Mouse (Mus musculus): ENCODE measurements at regions not wholly inside any gene's neighbourhood (a gene's known extent, or its start where the extent isn't known, plus 50 kb on each side); places are given as distances from the start of the nearest gene placed in this dataset.

DNA sequence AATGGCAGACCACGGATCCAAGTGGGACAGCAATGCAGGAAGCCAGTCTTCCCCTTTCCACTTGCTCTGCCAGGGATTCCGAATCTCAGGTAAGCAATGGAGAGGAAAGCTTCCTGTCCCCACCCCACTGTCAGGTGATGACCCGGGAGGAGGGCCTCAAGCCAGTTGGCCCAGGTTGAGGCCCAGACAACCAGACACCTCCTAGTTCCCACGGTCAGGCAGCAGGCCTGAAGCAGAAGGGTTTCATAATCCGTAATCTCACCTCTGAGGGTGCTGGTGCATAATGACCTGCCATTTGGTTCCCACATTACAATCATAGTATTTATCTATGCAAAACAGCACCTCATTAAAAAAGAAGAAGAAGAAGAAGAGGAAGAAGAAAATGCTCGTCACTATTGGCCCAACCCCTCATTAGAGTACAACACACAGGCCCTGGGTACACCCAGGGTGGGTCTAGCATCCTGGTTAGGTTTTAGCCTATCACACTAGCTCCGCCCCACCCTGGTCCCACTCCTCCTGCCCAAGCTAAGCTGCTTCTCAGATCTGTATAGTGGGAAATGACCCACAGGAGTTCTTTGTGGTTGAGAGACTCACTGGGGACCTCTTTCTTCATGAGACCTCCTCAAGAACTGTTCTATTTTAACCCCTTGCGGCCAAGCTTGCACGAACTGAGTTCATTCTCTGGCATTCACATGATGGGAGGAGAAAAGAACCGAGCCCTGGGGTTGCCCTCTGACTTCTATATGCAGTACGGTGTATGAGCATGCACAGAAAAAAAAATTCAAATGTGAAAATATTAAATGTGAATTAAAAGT, 71.1 kb downstream of the Zfp36l1 start:
- no peak for TF ChIP-seq CTCF (IDR thresholded peaks at IDR 0.05)
- H3K4me1 ChIP-seq (ENCODE audit: insufficient read depth, low read depth, low read length), result no peaks in the 10 kb centered on the region
- no peak overlapping the region for H3K4me3 ChIP-seq (ENCODE audit: low read depth, low read length)
- no peaks in the 10 kb centered on the region for H3K27me3 ChIP-seq (replicated peaks; ENCODE audit: insufficient read depth, low read length)
- H3K4me2 ChIP-seq (replicated peaks; ENCODE audit: low read depth, low read length), result no peak overlapping the region
- no peak overlapping the region for H3K9ac ChIP-seq (replicated peaks; ENCODE audit: low read depth)
- DNase-seq (ENCODE audit: low spot score), result no peak
- no peaks in the 10 kb centered on the region for H3K36me3 ChIP-seq (ENCODE audit: insufficient read depth, low read length)
- no peaks in the 10 kb centered on the region for H3K9me3 ChIP-seq (ENCODE audit: low read length)
- 83% methylated on average over 11 of the region's 11 CpGs for WGBS
- H3K27ac ChIP-seq (ENCODE audit: low read length), result no peak overlapping the region
- no peak for ATAC-seq

DNA sequence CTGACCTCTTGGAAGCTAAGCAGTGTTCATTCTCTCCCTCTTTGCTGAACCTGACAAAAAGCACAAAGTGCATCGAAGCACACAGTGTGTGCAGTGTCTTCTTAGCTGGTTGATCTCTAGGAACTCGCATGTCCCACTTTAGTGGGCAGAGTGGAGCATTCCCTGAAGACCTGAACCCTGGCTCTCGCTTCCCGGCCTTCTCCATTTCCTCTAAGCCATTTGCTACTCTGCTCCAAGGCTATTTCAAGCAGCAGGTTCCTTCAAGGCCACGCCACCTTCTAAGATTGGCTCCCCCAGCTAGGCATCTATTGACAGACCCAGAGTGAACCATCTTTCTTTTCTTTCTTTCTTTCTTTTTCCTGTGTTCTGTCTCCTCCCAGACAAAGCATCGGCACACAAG, 71.8 kb downstream of the Zfp36l1 start:
- H3K4me3 ChIP-seq (ENCODE audit: low read depth, low read length), result no peak overlapping the region
- ATAC-seq, result no peak
- no peak for DNase-seq (ENCODE audit: low spot score)
- no peak overlapping the region for H3K4me2 ChIP-seq (replicated peaks; ENCODE audit: low read depth, low read length)
- H3K9me3 ChIP-seq (ENCODE audit: low read length), result no peaks in the 10 kb centered on the region
- no peaks in the 10 kb centered on the region for H3K27me3 ChIP-seq (replicated peaks; ENCODE audit: insufficient read depth, low read length)
- TF ChIP-seq CTCF (IDR thresholded peaks at IDR 0.05) (no peak), EP300 (IDR thresholded peaks at IDR 0.05) (no peak)
- no peak overlapping the region for H3K27ac ChIP-seq (ENCODE audit: low read length)
- WGBS, result 75% methylated on average over 6 of the region's 6 CpGs
- no peaks in the 10 kb centered on the region for H3K4me1 ChIP-seq (ENCODE audit: insufficient read depth, low read depth, low read length)
- no peaks in the 10 kb centered on the region for H3K36me3 ChIP-seq (ENCODE audit: insufficient read depth, low read length)
- H3K9ac ChIP-seq (replicated peaks; ENCODE audit: low read depth), result no peak overlapping the region

DNA sequence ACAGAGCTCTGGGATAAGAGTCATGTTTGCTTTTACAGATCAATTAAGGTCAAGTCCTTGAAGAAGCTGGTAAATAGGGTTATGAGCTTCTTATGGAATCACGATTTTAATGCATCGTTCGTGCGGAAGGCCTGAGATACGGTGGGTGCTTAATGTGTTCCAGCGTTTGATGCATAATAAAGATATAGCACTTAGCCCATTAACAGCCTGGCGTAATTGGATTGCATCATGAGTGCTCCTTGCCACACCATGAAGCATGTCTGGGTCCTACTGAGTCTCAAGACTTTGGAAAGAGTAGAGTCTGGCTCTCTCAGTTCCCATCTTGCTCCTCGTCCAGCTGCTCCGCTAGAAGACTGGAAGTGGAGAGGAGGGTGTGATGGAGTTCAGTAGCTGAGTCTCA, 72.6 kb downstream of the Zfp36l1 start:
- no peak overlapping the region for H3K4me2 ChIP-seq (replicated peaks; ENCODE audit: low read depth, low read length)
- WGBS, result 75% methylated on average over 9 of the region's 9 CpGs
- H3K36me3 ChIP-seq (ENCODE audit: insufficient read depth, low read length), result no peaks in the 10 kb centered on the region
- no peaks in the 10 kb centered on the region for H3K9me3 ChIP-seq (ENCODE audit: low read length)
- no peak overlapping the region for H3K4me3 ChIP-seq (ENCODE audit: low read depth, low read length)
- H3K9ac ChIP-seq (replicated peaks; ENCODE audit: low read depth), result no peak overlapping the region
- H3K27me3 ChIP-seq (replicated peaks; ENCODE audit: insufficient read depth, low read length), result no peaks in the 10 kb centered on the region
- no peak for ATAC-seq
- no peaks in the 10 kb centered on the region for H3K4me1 ChIP-seq (ENCODE audit: insufficient read depth, low read depth, low read length)
- no peak for DNase-seq (ENCODE audit: low spot score)
- TF ChIP-seq EP300 (IDR thresholded peaks at IDR 0.05) (no peak), CTCF (IDR thresholded peaks at IDR 0.05) (no peak)
- no peak overlapping the region for H3K27ac ChIP-seq (ENCODE audit: low read length)

DNA sequence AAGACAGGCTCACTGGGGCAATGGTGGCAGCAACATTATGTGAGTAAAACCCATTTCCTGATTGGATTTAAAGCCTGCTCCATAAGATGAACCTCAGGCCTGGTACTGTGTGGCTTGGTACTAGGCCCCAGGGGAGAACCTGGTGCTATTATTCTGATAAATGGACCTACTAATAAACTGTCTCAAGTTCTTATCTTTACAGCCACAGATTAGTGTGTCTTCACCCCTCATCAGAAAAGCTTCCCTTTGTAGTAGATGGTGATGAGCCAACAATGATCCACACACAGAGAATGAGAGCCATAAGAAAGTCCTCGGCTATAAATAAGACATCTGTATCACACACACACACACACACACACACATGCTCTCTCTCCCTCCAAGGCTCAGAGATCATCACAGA, 73.7 kb downstream of the Zfp36l1 start:
- TF ChIP-seq CTCF (IDR thresholded peaks at IDR 0.05), result no peak
- no peak for TF ChIP-seq EP300 (IDR thresholded peaks at IDR 0.05)
- Histone ChIP-seq H3K9ac (replicated peaks; ENCODE audit: low read depth) (no peak overlapping the region), H3K4me2 (replicated peaks; ENCODE audit: low read depth, low read length) (no peak overlapping the region), H3K4me1 (ENCODE audit: insufficient read depth, low read depth, low read length) (no peaks in the 10 kb centered on the region), H3K36me3 (ENCODE audit: insufficient read depth, low read length) (no peaks in the 10 kb centered on the region), H3K27ac (ENCODE audit: low read length) (no peak overlapping the region), H3K9me3 (ENCODE audit: low read length) (no peaks in the 10 kb centered on the region), H3K27me3 (replicated peaks; ENCODE audit: insufficient read depth, low read length) (no peaks in the 10 kb centered on the region), H3K4me3 (ENCODE audit: low read depth, low read length) (no peak overlapping the region)
- ATAC-seq (no peak), DNase-seq (ENCODE audit: low spot score) (no peak)
- 60% methylated on average over 1 of the region's 1 CpGs for WGBS

DNA sequence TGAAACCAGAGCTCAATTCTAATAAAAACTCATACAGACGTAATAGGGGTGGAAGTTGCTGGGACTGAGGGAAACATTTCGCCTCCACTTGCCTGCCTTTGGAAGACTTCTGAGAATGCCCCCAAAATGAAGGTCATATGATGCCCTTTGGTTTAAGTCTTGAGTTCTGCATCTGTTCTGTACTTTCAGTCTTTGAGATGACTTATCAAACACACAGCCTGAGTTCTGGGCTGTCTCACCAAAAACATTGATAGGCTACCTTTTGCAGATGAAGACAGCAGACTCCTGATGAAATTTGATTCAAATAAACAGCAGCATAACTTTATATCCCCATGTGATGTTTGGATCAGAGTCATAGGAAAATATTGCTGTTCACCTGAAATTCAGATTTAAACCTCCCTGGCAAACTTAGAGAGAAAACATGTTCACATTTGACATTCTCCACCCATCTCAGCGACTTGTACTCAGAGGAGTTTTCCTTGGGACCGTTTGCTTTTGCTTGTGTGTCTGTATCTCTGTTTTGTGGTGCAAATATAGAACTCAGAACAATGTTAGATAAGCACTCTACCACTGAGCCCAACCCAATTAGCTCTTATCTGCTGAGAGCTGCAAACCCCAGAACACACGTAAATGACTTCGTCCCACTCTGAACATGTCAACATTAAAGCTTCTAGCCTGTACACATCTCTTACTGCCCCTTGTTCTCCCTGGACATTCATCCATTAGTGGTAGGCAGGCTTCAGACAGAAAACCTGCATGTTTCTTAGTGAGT, 77.1 kb downstream of the Zfp36l1 start:
- 63% methylated on average over 6 of the region's 6 CpGs for WGBS
- no peaks in the 10 kb centered on the region for H3K36me3 ChIP-seq (ENCODE audit: insufficient read depth, low read length)
- ATAC-seq (no peak), DNase-seq (ENCODE audit: low spot score) (no peak)
- H3K4me3 ChIP-seq (ENCODE audit: low read depth, low read length), result no peak overlapping the region
- H3K9ac ChIP-seq (replicated peaks; ENCODE audit: low read depth), result no peak overlapping the region
- no peaks in the 10 kb centered on the region for H3K4me1 ChIP-seq (ENCODE audit: insufficient read depth, low read depth, low read length)
- H3K9me3 ChIP-seq (ENCODE audit: low read length), result no peaks in the 10 kb centered on the region
- H3K4me2 ChIP-seq (replicated peaks; ENCODE audit: low read depth, low read length), result no peak overlapping the region
- no peak for TF ChIP-seq CTCF (IDR thresholded peaks at IDR 0.05)
- no peak for TF ChIP-seq EP300 (IDR thresholded peaks at IDR 0.05)
- no peaks in the 10 kb centered on the region for H3K27me3 ChIP-seq (replicated peaks; ENCODE audit: insufficient read depth, low read length)
- H3K27ac ChIP-seq (ENCODE audit: low read length), result no peak overlapping the region

DNA sequence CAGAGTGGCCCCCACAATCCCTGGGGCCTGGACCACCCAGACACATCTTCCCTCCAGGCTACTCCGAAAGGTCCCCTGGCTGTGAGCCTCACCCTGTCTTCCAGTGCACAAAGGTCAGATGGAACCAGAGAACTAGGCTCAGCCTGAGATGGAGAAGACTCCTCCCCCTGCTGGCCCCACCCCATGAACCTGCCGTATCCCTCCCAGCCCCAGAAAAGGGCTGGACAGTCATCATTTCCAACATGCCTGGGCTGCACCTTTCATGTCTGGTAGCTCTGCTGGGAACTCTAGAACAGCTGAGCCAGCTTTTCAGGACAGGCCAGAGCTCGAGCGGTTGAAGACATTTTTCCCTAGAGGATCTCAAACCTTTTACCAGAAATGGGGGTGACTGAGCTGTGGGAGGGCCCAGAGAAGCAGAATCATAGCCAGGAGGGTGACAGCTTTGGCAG, 77.8 kb downstream of the Zfp36l1 start:
- Histone ChIP-seq H3K27ac (ENCODE audit: low read length) (no peak overlapping the region), H3K36me3 (ENCODE audit: insufficient read depth, low read length) (no peaks in the 10 kb centered on the region), H3K4me1 (ENCODE audit: insufficient read depth, low read depth, low read length) (no peaks in the 10 kb centered on the region), H3K9me3 (ENCODE audit: low read length) (no peaks in the 10 kb centered on the region), H3K27me3 (replicated peaks; ENCODE audit: insufficient read depth, low read length) (no peaks in the 10 kb centered on the region), H3K9ac (replicated peaks; ENCODE audit: low read depth) (no peak overlapping the region), H3K4me2 (replicated peaks; ENCODE audit: low read depth, low read length) (no peak overlapping the region), H3K4me3 (ENCODE audit: low read depth, low read length) (no peak overlapping the region)
- WGBS, result 48% methylated on average over 4 of the region's 4 CpGs
- ATAC-seq (no peak), DNase-seq (ENCODE audit: low spot score) (no peak)
- TF ChIP-seq CTCF (IDR thresholded peaks at IDR 0.05), result no peak
- no peak for TF ChIP-seq EP300 (IDR thresholded peaks at IDR 0.05)

Measured in lung, postnatal 0 days (tissue).